Mouse (Mus musculus) E14TG2a.4 (cell line): ENCODE data around the gene Foxp3.

Experiments
- CTCF ChIP-seq: conservative IDR thresholded peaks from 2 replicates; pipeline ENCODE4 v1.5.1; 2014; ENCODE audit warnings: low read length
- POU5F1 ChIP-seq: IDR thresholded peaks from 2 replicates; pipeline ENCODE4 v1.6.1; 2014; ENCODE audit warnings: low read length, borderline replicate concordance

DNA sequence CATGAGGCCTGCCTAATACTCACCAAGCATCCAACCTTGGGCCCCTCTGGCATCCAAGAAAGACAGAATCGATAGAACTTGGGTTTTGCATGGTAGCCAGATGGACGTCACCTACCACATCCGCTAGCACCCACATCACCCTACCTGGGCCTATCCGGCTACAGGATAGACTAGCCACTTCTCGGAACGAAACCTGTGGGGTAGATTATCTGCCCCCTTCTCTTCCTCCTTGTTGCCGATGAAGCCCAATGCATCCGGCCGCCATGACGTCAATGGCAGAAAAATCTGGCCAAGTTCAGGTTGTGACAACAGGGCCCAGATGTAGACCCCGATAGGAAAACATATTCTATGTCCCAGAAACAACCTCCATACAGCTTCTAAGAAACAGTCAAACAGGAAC lies 10.4 kb downstream of the Foxp3 start:
- no peak for TF ChIP-seq CTCF
- no peak for TF ChIP-seq POU5F1
